Mouse (Mus musculus): ENCODE results near the gene Tspan9.

Tspan9 gene

DNA sequence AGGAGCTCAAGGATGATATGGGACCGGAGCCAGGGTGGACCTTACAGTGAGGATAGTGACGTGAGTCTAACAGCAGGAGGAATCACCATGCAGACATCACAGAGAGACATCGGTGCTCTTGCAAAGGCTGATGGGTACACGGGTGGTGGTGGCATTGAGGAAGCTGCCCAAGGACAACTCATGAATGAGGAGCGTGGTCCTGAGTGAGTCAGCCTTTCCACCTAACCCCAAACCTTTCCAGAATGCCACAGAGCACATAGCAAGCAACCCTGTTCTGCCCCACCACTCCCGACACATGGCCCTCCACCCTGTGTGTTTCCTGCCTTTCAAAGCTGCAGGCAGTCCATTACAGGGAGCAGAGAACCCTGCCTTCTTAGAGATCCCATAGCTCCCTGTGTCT is 223.9 kb downstream of the Tspan9 start:
- DNase-seq, result no peak

DNA sequence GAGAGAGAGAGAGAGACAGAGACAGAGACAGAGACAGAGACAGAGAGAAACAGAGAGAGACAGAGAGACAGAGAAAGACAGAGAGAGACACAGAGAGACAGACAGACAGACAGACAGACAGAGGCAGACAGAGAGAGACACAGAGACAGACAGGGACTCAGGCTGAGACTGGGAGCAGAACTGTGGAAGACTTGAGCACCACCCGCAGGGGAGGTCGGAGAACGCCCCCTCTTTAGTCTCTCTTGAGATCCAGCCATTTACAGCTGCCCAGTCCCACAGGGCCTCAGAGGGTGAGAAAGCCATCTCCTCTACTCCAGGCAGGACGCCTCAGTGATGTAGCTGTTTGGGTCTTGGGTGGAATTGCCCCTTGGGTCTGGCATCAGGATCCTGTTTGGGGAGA is 225.7 kb downstream of the Tspan9 start:
- DNase-seq, result no peak

DNA sequence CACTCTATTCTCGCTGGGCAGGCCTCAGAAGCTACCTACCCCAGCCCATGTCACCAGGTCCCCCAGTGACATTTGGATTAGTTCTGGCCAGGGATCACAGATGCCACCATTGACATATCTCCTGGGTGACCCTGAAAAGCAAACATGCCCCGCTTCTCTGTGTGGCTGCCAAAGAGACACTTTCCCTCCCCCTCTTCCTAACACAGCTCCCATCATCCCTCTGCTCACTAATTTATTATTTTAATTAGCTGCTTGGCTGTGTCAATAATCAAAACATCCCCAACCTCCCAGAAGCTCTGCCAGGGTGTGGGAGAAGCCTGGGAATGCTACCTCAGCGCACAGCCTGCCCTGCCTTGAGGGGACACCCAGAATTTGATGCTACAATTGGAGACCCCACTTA is 226.4 kb downstream of the Tspan9 start:
- DNase-seq, result no peak

DNA sequence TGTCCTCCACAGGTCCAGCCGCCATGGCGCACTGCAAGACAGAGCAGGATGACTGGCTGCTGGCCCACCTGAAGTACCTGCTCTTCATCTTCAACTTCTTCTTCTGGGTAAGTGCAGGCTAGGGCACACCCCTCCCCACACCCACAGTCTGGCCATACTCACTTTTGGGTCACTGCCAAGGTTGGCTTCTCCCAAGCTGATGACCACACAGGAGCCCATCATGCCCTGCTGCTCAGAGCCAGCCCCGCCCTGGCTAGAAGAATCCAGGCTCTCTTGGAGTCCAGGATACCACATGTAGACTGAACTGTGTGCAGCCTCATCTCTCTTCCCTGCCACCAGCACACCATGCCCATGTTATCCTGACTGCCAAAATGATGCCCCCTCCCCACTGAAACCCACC is 230.5 kb downstream of the Tspan9 start:
- no peak for DNase-seq

DNA sequence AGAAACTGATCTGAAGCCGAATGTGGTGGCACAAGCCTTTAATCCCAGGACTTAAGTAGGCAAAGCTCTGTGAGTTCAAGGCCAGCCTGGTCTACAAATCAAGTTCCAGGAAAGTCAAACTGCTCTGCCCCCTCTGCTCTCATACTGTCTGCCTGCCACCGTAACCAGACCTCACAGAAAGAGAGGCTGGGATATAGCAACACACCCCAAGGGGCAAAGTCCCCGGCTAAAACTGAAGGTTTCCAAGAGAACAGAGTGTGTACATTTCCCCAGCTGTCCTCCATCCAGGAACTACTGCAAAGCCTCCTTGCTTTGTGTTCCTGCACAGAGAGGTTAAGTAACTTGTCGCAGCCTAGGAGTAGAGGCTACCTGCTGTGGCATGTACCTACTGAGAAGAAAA is 231.7 kb downstream of the Tspan9 start:
- DNase-seq, result no peak
